Mouse (Mus musculus): ENCODE results near the gene Tmem121b.

- no peak for TF ChIP-seq CTCF (IDR thresholded peaks at IDR 0.05; ENCODE audit: control insufficient read depth, insufficient read depth, insufficient replicate concordance, low read depth, low read length)
- TF ChIP-seq POLR2A (IDR thresholded peaks at IDR 0.05; ENCODE audit: control insufficient read depth, low read depth, low read length): no peak
Observed at GRCm38 (mm10) chr6:120516422-120516821, 22.8 kb upstream of the Tmem121b start.
